8 mouse cellular contexts compared by ENCODE assay signal in genomic region chr8:91565869-91566502, GRCm38 (mm10).
DNase-seq lines count a peak whose midpoint lies in the region; ATAC-seq and TF ChIP-seq lines count a peak whose summit lies in the region.
"Had no signal": no experiment of that assay in that cellular context is flagged by ENCODE, and none has a peak within 500 bp of the region (broad histone marks: within the 10 kb centered on the region; RNA-seq: fewer than 3 reads in every experiment).

No protein-coding gene starts in this region.

- H3K4me2 ChIP-seq in kidney, postnatal 0 days (ENCODE audit: low read length), result no peak overlapping the region
- no peak overlapping the region for H3K4me2 ChIP-seq in hindbrain, embryonic 15.5 days

- H3K4me3 ChIP-seq in kidney, postnatal 0 days (replicated peaks; ENCODE audit: low read depth, low read length), result no peak overlapping the region
- no peak overlapping the region for H3K4me3 ChIP-seq in hindbrain, embryonic 15.5 days

- peaks cover 19% of the 10 kb centered on the region for H3K4me1 ChIP-seq in kidney, postnatal 0 days (replicated peaks; ENCODE audit: insufficient read depth, low read length)
- H3K4me1 ChIP-seq in hindbrain, embryonic 15.5 days (replicated peaks), result peaks cover 24% of the 10 kb centered on the region

- no peak overlapping the region for H3K27ac ChIP-seq in kidney, postnatal 0 days
- peak overlapping the region; percentile 54; the same call in 1 of the 2 replicates for H3K27ac ChIP-seq in hindbrain, embryonic 15.5 days (replicated peaks)

- no peaks in the 10 kb centered on the region for H3K9me3 ChIP-seq in kidney, postnatal 0 days (replicated peaks; ENCODE audit: low read length)
- no peaks in the 10 kb centered on the region for H3K9me3 ChIP-seq in hindbrain, embryonic 15.5 days

- WGBS in kidney, postnatal 0 days, result 49% methylated on average over 12 of the region's 12 CpGs
- WGBS in hindbrain, embryonic 15.5 days, result 30% methylated on average over 12 of the region's 12 CpGs

- H3K27me3 ChIP-seq in kidney, postnatal 0 days (ENCODE audit: insufficient read depth, low read length), result no peaks in the 10 kb centered on the region
- no peaks in the 10 kb centered on the region for H3K27me3 ChIP-seq in hindbrain, embryonic 15.5 days

- DNase-seq in kidney, postnatal 0 days (ENCODE audit: low spot score), result peak; percentile 16
- DNase-seq in kidney, adult 11 months, result no peak
- peak; percentile 85 for DNase-seq in 416B (ENCODE audit: low read depth)
- DNase-seq in brain, embryonic 14.5 days (ENCODE audit: low read depth), result peak; percentile 30
- no peak for DNase-seq in thymus, adult 18-20 months
- no peak for DNase-seq in gastrocnemius, postnatal 36 days
- DNase-seq: lung, postnatal 4 days had no signal

- TF ChIP-seq CTCF in kidney, postnatal 0 days (IDR thresholded peaks at IDR 0.05; ENCODE audit: low read depth), result no peak
- no peak for TF ChIP-seq CTCF in brain, embryonic 14.5 days (IDR thresholded peaks at IDR 0.05; ENCODE audit: borderline replicate concordance, extremely low read depth, insufficient read depth, insufficient read length)

- no peaks in the 10 kb centered on the region for H3K36me3 ChIP-seq in kidney, postnatal 0 days (ENCODE audit: insufficient read depth, low read length)
- H3K36me3 ChIP-seq in hindbrain, embryonic 15.5 days, result no peaks in the 10 kb centered on the region

- no peak for ATAC-seq in kidney, postnatal 0 days (replicated peaks; ENCODE audit: low FRiP score, low read depth)
- ATAC-seq in hindbrain, embryonic 15.5 days (ENCODE audit: low FRiP score, low read depth), result no peak

- H3K9ac ChIP-seq in kidney, postnatal 0 days (ENCODE audit: low read depth, low read length), result no peak overlapping the region
- H3K9ac ChIP-seq in hindbrain, embryonic 15.5 days, result no peak overlapping the region

- intact Hi-C loops in gastrocnemius, postnatal 36 days (cut with DNase I), result no loop called here

- TF ChIP-seq POLR2A in brain, embryonic 14.5 days (IDR thresholded peaks at IDR 0.05; ENCODE audit: borderline replicate concordance, extremely low read depth, insufficient read depth, insufficient read length, poor library complexity, severe bottlenecking), result no peak

Comparison
In these comparisons a context has a peak if more than half of its experiments do, and no peak if none do; other contexts are left out.
1. DNase-seq: peak in kidney, postnatal 0 days (single experiment), 416B (single experiment) and brain, embryonic 14.5 days (single experiment); none in kidney, adult 11 months (single experiment), thymus, adult 18-20 months (0 of 2) and gastrocnemius, postnatal 36 days (0 of 2).